Mouse (Mus musculus) olfactory bulb, adult 2 months (tissue): ENCODE results near the gene Jade2.

ENCODE experiments used
- CTCF ChIP-seq: fragments of 200-500 bp; IDR thresholded peaks from 2 replicates; pipeline ENCODE4 v1.5.1; 2012; ENCODE audit warnings: low read depth, mild to moderate bottlenecking, low read length, moderate library complexity; ENCODE audit not compliant: insufficient read depth
- POLR2A ChIP-seq: fragments of 200-500 bp; IDR thresholded peaks from 2 replicates; pipeline ENCODE4 v1.6.1; 2012; ENCODE audit warnings: mild to moderate bottlenecking, low read depth, low read length, moderate library complexity; ENCODE audit not compliant: insufficient read depth

- TF ChIP-seq CTCF: no peak
- no peak for TF ChIP-seq POLR2A
Observed at GRCm38 (mm10) chr11:51858528-51859051, 1.1 kb upstream of the Jade2 start.
